Mouse (Mus musculus) layer of hippocampus, adult 9-11 months (tissue): ENCODE measurements around the gene Map3k9.

Experiments
- DNase-seq: peaks from one replicate; pipeline ENCODE4 v3.0.0; 2022

Map3k9 gene

DNA sequence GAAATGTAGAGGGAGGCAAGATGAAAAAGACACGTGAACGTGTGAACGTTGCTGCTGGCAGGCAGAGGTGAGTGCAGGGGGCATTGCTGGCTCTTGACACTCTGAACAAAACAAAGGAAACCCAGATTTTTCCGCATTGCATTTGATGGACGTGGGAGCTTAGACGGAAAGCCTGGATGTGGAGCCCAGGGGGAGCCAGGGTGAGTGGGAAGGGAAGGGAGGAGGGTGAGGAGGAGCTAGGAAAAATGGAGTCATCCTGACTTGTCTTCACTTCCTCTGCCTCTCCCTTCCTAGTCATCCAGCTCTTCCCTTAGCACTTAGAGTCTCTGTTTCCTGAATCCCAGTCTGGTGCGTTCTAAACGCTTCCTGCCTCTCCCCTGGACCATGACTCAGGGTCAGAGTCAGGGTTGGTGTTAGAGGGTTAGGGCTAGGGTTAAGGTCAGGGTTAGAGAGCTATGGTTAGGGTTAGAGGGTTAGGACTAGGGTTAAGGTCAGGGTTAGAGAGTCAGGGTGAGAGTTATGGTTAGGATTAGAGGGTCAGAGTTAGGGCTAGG is 89.7 kb downstream of the Map3k9 start:
- no peak for DNase-seq

DNA sequence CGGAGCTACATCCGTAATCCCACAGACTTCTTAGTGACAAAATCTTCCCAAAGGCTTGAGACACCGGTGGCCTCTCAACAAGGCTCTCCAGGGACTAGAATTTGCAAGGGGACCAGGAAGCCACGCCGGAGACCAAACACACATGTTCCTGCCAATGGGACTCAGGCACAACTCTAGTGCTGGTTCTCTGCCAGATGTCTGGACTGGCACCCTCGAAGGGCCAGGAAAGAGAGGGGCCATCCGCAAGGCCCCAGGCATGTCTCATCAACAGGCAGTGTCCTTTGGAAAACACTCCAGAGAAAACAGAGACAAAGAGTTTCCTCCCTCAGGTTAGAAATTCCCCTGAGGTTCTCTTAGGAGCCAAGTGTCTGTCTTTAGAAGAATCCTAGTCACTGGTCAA is 90.2 kb downstream of the Map3k9 start:
- DNase-seq: no peak

DNA sequence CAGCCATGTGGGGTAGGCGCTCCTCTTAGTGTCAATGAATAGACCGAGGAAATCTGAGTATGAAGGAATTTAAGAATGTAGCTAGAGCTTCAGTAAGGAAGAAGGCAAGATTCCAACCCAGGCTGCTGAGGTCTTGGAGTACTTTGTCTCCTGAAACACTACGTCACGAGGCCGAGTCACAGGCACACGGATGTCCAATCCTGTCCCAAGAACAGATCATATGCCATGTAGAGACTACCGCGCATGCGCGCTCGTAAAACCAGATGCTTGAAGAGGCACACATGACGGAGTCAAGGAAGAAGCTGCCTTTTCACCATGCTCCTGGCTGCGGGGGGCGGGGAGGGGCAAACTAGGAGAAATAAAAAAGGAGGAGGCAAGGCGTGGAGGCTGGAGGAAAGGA is 90.9 kb downstream of the Map3k9 start:
- no peak for DNase-seq

DNA sequence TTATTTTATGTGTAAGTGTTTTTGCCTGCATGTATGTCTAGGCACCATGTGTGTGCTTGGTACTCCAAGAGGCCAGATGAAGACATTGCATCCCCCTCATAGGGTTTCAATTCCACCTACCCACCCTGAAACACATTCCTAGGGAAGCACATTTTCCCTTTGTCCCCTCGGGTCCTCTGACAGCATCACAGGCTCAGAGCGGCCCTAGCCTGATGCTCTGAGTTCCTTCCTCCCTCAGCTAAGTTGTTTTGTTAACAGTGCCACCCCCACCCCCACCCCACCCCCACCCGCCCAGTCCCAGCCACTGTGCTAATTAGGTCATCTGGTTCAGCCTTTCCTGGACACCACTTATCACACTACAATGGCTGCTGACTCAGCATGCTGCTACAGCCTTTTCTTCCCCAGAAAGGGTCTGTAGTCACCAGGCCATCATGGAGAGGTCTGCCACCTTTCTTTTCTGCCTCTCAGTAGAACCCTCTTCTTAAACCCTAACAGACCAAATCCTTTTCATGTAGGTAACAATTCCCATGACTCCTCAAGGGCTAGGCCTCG is 91.4 kb downstream of the Map3k9 start:
- DNase-seq: no peak

DNA sequence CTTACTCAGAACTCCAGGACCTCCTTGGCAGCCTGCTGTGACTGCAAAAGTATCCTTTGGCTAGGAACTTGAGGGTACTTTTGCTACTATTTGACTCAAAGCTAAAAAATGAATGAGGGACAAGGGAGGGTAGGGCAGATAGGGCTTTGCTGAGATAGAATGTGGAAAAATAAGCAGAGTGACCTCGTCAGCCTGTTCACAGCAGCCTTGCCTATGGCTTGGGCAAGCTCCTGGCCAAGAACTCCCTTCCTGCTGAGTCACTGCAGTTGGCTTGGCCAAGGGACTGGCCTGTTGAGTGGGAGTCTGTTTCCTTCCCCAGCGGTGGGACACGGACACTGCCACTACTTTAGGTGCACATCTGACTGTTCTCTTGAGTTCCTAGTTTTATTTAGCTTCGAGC is 92.4 kb downstream of the Map3k9 start:
- DNase-seq: no peak

DNA sequence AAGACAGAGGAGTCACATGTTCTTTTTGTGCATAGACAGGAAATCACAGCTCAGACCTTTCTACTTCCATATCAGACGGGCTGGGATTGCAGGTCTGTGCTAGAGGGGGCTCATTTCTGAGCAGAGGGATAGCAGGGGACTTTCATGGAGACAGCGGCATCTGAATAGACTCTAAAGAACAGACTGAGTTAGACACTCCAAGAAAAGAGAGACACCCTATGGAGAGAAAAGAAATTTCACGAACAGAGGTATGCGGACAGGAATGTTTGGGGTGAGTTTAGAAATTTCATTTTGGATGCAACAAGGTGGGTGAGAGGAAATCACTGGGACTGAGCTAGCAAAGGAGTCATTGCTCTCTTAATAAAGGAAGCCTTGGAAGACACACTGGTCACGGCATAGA is 93.1 kb downstream of the Map3k9 start:
- no peak for DNase-seq

DNA sequence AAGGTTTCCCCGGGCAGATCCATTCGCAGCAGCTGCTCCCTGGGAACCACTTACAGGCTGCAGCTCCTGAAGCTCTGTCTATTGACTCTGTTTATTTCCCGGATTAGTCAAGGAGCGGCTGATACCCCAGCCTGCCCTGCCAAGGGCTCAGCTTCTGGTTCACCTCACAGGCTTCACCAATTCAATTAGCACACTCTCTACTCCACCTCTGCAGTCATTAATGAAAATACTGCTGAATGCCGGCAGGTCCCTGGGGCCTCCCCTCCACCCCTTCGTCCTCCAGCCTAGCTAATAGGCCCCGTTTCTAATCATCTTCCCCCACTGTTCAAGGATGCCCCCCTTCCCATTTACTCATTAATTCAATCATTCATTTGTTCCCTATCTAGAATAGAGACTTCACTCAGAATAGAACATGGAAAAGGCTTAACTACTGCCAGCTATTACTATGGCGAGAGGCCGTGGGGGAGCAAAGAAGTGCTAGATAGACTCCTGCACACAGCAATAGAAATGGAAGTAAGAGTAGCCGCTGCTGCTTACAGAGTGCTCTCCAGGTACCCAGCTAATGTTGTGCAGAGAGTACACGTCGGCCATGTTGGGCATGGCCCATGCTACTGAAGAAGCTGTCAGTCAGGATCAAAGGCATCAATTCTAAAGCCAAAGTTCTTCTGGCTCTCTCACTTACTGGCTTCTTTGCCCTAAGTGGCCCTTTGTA is 94.4 kb downstream of the Map3k9 start:
- no peak for DNase-seq

DNA sequence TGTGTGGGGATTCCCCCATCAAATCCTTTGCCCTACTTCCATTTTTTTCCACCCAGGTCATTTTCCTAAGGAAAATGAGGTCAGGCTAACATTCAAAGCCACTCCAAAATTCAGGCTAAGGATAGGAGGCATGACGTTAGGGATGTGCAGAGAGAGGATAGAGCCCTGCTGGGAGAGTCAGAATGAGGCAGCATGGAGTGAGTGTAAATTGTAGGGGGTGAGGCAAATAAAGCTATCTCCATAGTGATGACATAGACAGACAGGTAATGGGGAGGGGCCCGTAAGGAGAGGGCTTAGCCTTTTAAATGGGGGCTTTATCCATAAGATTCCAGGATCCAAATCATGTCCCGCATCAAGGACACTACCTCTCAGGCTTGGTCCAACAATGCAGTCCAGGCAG is 95.0 kb downstream of the Map3k9 start:
- DNase-seq: no peak

DNA sequence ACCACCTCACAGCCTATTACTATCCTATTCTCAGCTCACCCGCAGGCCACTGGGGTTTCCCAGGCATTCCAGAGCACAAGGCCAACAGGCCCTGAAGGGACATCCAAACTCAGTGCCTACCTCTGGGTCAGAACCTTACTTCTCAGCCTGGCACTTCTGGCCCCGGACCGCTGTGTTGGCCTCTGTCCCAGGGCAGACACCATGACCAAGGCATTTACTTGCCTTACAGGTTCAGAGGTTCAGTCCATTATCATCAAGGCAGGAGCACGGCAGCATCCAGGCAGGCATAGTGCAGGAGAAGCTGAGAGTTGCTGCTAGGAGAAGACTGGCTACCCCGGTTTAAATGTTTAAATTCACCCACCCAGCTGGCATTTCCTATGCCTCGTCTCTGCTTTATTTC is 96.9 kb downstream of the Map3k9 start:
- DNase-seq: no peak

DNA sequence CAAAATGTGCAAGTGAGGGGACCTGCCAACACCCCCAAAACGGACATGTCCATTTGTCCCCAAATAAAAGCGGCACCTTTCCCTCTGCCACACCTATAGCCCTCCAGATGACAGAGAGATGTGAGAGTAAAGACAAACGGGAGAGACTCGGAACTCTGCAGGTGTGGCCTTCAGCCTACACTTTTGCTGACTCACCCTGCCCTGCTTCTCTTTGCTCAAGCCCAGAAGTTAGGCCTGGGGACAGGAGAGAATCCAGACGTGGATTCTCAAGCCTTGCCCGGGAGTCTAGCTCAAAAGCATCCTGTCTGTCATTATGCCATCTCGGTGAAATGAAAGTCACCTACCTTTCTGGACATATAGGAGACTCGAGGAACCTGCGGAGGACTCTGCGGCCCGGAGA is 97.6 kb downstream of the Map3k9 start:
- DNase-seq: no peak

DNA sequence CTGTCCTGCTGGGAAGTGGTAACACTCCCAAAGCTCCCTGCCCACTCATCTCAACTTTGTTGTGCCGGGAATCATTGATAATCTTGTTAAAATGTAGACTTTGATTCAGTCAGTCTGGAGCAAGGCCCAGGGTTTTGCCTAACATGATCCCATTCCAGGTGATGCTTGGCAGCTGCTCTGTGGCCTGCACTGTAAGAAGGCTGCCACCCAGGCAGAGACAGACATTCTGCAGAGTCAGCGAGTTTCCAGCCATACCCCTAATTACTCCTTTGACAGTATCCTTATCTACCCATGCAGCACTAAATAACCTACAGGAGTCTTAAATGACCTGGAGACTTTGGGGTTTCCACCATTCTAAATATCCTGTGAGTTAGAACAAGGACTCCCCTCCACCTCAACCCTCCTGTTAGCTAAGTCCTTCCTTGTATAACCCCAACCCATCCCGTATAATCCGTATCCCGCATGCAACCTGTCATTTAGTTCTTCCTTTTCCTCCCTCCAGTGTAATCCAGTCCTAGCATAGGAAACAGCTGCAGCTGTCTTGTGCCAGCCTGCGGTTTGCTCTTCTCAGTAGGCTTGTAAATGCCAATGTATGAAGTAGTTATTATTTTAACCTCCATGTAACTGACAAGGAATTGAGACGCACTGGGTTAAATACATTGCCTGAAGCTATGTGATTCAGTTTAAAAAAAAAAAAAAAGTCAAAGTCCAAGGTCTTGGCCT is 101.0 kb downstream of the Map3k9 start:
- no peak for DNase-seq

DNA sequence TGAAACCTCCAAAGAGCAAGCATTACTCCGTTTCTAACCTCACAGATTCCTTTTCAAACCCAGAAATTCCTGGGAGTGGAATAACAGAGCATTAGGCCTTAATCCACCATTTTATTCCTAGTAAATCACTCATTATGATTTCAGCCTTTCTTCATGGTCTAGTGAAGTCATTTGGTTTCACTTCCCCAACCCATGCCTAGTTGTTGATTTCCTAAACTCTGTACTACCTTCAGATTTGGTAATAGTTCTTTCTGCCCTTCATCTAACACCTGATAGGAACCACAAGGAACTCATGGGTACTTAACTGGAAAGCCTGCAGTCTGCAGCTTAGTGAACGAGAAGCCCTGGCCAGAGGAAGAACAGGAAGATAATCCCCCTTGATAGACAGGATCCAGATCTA is 105.4 kb downstream of the Map3k9 start:
- DNase-seq: no peak
